29 mouse cellular contexts compared by ENCODE assay signal in genomic region chr11:17268801-17269200, GRCm38 (mm10). TPM values are rescaled to one million over a fixed set of nuclear protein-coding genes. Genes with fewer than 3 reads are reported as not detected.
DNase-seq lines count a peak whose midpoint lies in the region; ATAC-seq and TF ChIP-seq lines count a peak whose summit lies in the region.
"Had no signal": no experiment of that assay in that cellular context is flagged by ENCODE, and none has a peak within 500 bp of the region (broad histone marks: within the 10 kb centered on the region; RNA-seq: fewer than 3 reads in every experiment).

No protein-coding gene starts in this region.

- H3K4me1 ChIP-seq in heart, adult 2 months (ENCODE audit: control insufficient read depth, insufficient read depth, low read length): no peaks in the 10 kb centered on the region
- H3K4me1 ChIP-seq in heart, embryonic 11.5 days (ENCODE audit: control insufficient read depth, insufficient read depth, low read length): no peaks in the 10 kb centered on the region
- no peaks in the 10 kb centered on the region for H3K4me1 ChIP-seq in intestine, embryonic 16.5 days (ENCODE audit: control insufficient read depth, insufficient read depth, low read length)
- H3K4me1 ChIP-seq: intestine, embryonic 15.5 days; limb, embryonic 13.5 days; liver, embryonic 12.5 days had no signal

- H3K4me2 ChIP-seq in heart, embryonic 11.5 days: no peak overlapping the region
- H3K4me2 ChIP-seq in intestine, embryonic 16.5 days (ENCODE audit: low read depth, low read length): no peak overlapping the region
- H3K4me2 ChIP-seq: intestine, embryonic 15.5 days; limb, embryonic 13.5 days; liver, embryonic 12.5 days had no signal

- H3K27me3 ChIP-seq in heart, adult 2 months (ENCODE audit: control insufficient read depth, insufficient read depth, low read length): no peaks in the 10 kb centered on the region
- H3K27me3 ChIP-seq in heart, embryonic 11.5 days (ENCODE audit: control insufficient read depth, insufficient read depth, low read length): no peaks in the 10 kb centered on the region
- H3K27me3 ChIP-seq in intestine, embryonic 16.5 days (replicated peaks; ENCODE audit: control insufficient read depth, insufficient read depth, low read length): no peaks in the 10 kb centered on the region
- H3K27me3 ChIP-seq: CH12.LX; intestine, embryonic 15.5 days; limb, embryonic 13.5 days; liver, embryonic 12.5 days had no signal

- no peak overlapping the region for H3K27ac ChIP-seq in heart, adult 2 months
- H3K27ac ChIP-seq in heart, embryonic 11.5 days (ENCODE audit: low read depth, low read length): no peak overlapping the region
- no peak overlapping the region for H3K27ac ChIP-seq in intestine, embryonic 16.5 days (ENCODE audit: low read length)
- H3K27ac ChIP-seq: forebrain, embryonic 10.5 days; hindbrain, embryonic 10.5 days; intestine, embryonic 15.5 days; limb, embryonic 13.5 days; liver, embryonic 12.5 days had no signal

- TF ChIP-seq CTCF in heart, adult 2 months (IDR thresholded peaks at IDR 0.05): no peak

- 72% methylated on average over 1 of the region's 1 CpGs for WGBS in heart, adult 2 months
- WGBS in heart, embryonic 11.5 days (ENCODE audit: insufficient replicate concordance): 95% methylated on average over 1 of the region's 1 CpGs
- WGBS in intestine, embryonic 16.5 days: 78% methylated on average over 1 of the region's 1 CpGs

- H3K9ac ChIP-seq in heart, adult 2 months (ENCODE audit: low read depth, low read length): no peak overlapping the region
- H3K9ac ChIP-seq in heart, embryonic 11.5 days (ENCODE audit: low read depth, low read length): no peak overlapping the region
- no peak overlapping the region for H3K9ac ChIP-seq in intestine, embryonic 16.5 days (ENCODE audit: low read depth, low read length)
- H3K9ac ChIP-seq: intestine, embryonic 15.5 days; limb, embryonic 13.5 days; liver, embryonic 12.5 days had no signal

- intact Hi-C loops in heart, adult 2 months (cut with DNase I): no loop called here

- DNase-seq in heart, adult 2 months: peak; percentile 44 to 49
- DNase-seq in adipocyte (ENCODE audit: low spot score): peak; percentile 21
- DNase-seq in heart, adult 9 months (ENCODE audit: low spot score in 2 of 2): peak; percentile 47 to 58
- no peak for DNase-seq in right cerebral cortex, postnatal 25 days
- no peak for DNase-seq in kidney, postnatal 10 days
- DNase-seq: adrenal gland, postnatal 10 days; B cell, adult 2 months; cerebellum, adult 18-20 months; cerebellum, postnatal 14 days; kidney, adult 9 months; kidney, postnatal 36 days; layer of hippocampus, adult 9-11 months; lung, adult 2 months; lung, postnatal 4 days; right cerebral cortex, adult 18-20 months had no signal

- H3K79me2 ChIP-seq in heart, adult 2 months (replicated peaks; ENCODE audit: control insufficient read depth, insufficient read depth, low read length): no peaks in the 10 kb centered on the region

- no peak for TF ChIP-seq POLR2A in heart, adult 2 months (IDR thresholded peaks at IDR 0.05; ENCODE audit: insufficient read depth, low read depth, low read length)

- no peak for TF ChIP-seq EP300 in heart, adult 2 months (IDR thresholded peaks at IDR 0.05; ENCODE audit: insufficient read depth, low read depth, low read length)

- no peak for ATAC-seq in heart, embryonic 11.5 days (replicated peaks; ENCODE audit: insufficient number of reproducible peaks, low FRiP score, low TSS enrichment)
- no peak for ATAC-seq in intestine, embryonic 16.5 days
- ATAC-seq: activated CD4-positive, CD25-positive, alpha-beta regulatory T cell, adult 4 months; forebrain, embryonic 16.5 days; hindbrain, embryonic 16.5 days; intestine, embryonic 15.5 days; liver, embryonic 12.5 days; midbrain, embryonic 16.5 days had no signal

- no peak overlapping the region for H3K4me3 ChIP-seq in heart, adult 2 months
- no peak overlapping the region for H3K4me3 ChIP-seq in heart, embryonic 11.5 days (ENCODE audit: low read depth, low read length)
- no peak overlapping the region for H3K4me3 ChIP-seq in intestine, embryonic 16.5 days (ENCODE audit: low read length)
- H3K4me3 ChIP-seq: forebrain, embryonic 10.5 days; hindbrain, embryonic 10.5 days; intestine, embryonic 15.5 days; limb, embryonic 13.5 days; liver, embryonic 12.5 days; myocyte had no signal

- H3K9me3 ChIP-seq in heart, embryonic 11.5 days (replicated peaks; ENCODE audit: control insufficient read depth, low read length): no peaks in the 10 kb centered on the region
- H3K9me3 ChIP-seq in intestine, embryonic 16.5 days (ENCODE audit: control insufficient read depth, low read length): no peaks in the 10 kb centered on the region
- H3K9me3 ChIP-seq: forebrain, embryonic 10.5 days; G1E; hindbrain, embryonic 10.5 days; intestine, embryonic 15.5 days; limb, embryonic 13.5 days; liver, embryonic 12.5 days had no signal

- H3K36me3 ChIP-seq in heart, adult 2 months (ENCODE audit: control insufficient read depth, insufficient read depth, low read length): peaks cover 2% of the 10 kb centered on the region; the same call in 1 of the 2 replicates
- H3K36me3 ChIP-seq in heart, embryonic 11.5 days (ENCODE audit: control insufficient read depth, insufficient read depth, low read length): no peaks in the 10 kb centered on the region
- no peaks in the 10 kb centered on the region for H3K36me3 ChIP-seq in intestine, embryonic 16.5 days (ENCODE audit: control insufficient read depth, insufficient read depth, low read length)

RNA-seq across cellular contexts. Expression of gene C1d, which starts 11.4 kb away (rescaled TPM):
- total RNA-seq in heart, adult 2 months (2021): 10 to 100 TPM; 32.1 to 34.3 TPM
- polyA plus RNA-seq in heart, adult 2 months (2012; rRNA removed): 22.7 and 25.6 TPM in 2 replicates
- 74.3 and 83.7 TPM in 2 replicates for polyA plus RNA-seq in heart, embryonic 11.5 days (2014; fragmentation: Nextera tagmentation; extraction: Ambion mirVana)
- polyA plus RNA-seq in intestine, embryonic 16.5 days (2015; fragmentation: Nextera tagmentation; extraction: Ambion mirVana): 104 and 105 TPM in 2 replicates

RNA-seq across cellular contexts. Expression of gene Pno1, which starts 57.4 kb away (rescaled TPM):
- 10 to 100 TPM; 30.2 to 35.7 TPM for total RNA-seq in heart, adult 2 months (2021)
- 6.0 and 9.2 TPM in 2 replicates for polyA plus RNA-seq in heart, adult 2 months (2012; rRNA removed)
- 73.9 and 81.7 TPM in 2 replicates for polyA plus RNA-seq in heart, embryonic 11.5 days (2014; fragmentation: Nextera tagmentation; extraction: Ambion mirVana)
- polyA plus RNA-seq in intestine, embryonic 16.5 days (2015; fragmentation: Nextera tagmentation; extraction: Ambion mirVana): 66.9 and 76.8 TPM in 2 replicates

Comparison
In these comparisons a context has a peak if more than half of its experiments do, and no peak if none do; other contexts are left out.
1. DNase-seq: peak in heart, adult 2 months (2 of 2), adipocyte (single experiment) and heart, adult 9 months (2 of 2); none in right cerebral cortex, postnatal 25 days (single experiment) and kidney, postnatal 10 days (single experiment).